Mouse (Mus musculus) heart, postnatal 0 days (tissue): ENCODE measurements around the gene Pla2g15. TPM values are rescaled to one million over a fixed set of nuclear protein-coding genes. Genes with fewer than 3 reads are reported as not detected.

Experiments used
- ATAC-seq: fragments of 200-750 bp; cut with Nextera tagmentation; 2 replicates; pipeline ENCODE4 v1.8.0; 2017; ENCODE audit warnings: low read depth, moderate number of reproducible peaks, moderate library complexity; ENCODE audit not compliant: insufficient read depth
- DNase-seq: peaks from one replicate; pipeline ENCODE4 v3.0.0-alpha.2; 2016; ENCODE audit warnings: low spot score
- H3K27ac ChIP-seq: fragments of 300-500 bp; sonication (generic); 2 replicates; pipeline ENCODE4 v1.5.1; 2014; ENCODE audit warnings: low read depth, mild to moderate bottlenecking
- H3K27me3 ChIP-seq: fragments of 300-500 bp; sonication (generic); 2 replicates; pipeline ENCODE4 v1.6.1; 2014; ENCODE audit warnings: low read length, mixed read lengths; ENCODE audit not compliant: control insufficient read depth, insufficient read depth
- H3K36me3 ChIP-seq: fragments of 300-500 bp; sonication (generic); replicated peaks from 2 replicates; pipeline ENCODE4 v1.6.1; 2014; ENCODE audit warnings: low read length, mixed read lengths; ENCODE audit not compliant: control insufficient read depth, insufficient read depth
- H3K4me1 ChIP-seq: fragments of 300-500 bp; sonication (generic); 2 replicates; pipeline ENCODE4 v1.6.1; 2014; ENCODE audit warnings: antibody characterized with exemption; ENCODE audit not compliant: control insufficient read depth, insufficient read depth
- H3K4me2 ChIP-seq: fragments of 300-500 bp; sonication (generic); 2 replicates; pipeline ENCODE4 v1.6.1; 2014; ENCODE audit warnings: low read depth, mild to moderate bottlenecking, low read length, moderate library complexity
- H3K4me3 ChIP-seq: fragments of 300-500 bp; sonication (generic); 2 replicates; pipeline ENCODE4 v1.5.1; 2014; ENCODE audit warnings: low read depth, low read length
- H3K9ac ChIP-seq: fragments of 300-500 bp; sonication (generic); replicated peaks from 2 replicates; pipeline ENCODE4 v1.6.1; 2014; ENCODE audit warnings: low read depth, low read length, mixed read lengths
- H3K9me3 ChIP-seq: fragments of 300-500 bp; sonication (generic); replicated peaks from 2 replicates; pipeline ENCODE4 v1.6.1; 2016; ENCODE audit warnings: low read length; ENCODE audit not compliant: control insufficient read depth
- CTCF ChIP-seq: IDR thresholded peaks from 2 replicates; pipeline ENCODE4 v1.5.1; 2016; ENCODE audit warnings: antibody characterized with exemption, control low read depth, low read depth
- EP300 ChIP-seq: IDR thresholded peaks from 2 replicates; pipeline ENCODE4 v1.6.1; 2016; ENCODE audit warnings: antibody characterized with exemption, low read depth
- WGBS: fragments of 180-500 bp; shearing (Covaris S2); extraction: QIAGEN DNeasy Blood & Tissue Kit; methylation state at CpG from one replicate; pipeline ENCODE4 v1.1.7; 2014; 5-methylcytosine and 5-hydroxymethylcytosine counted together
- polyA plus RNA-seq: library from polyadenylated mRNA; unstranded; fragments of >200 nt; fragmentation: Nextera tagmentation; extraction: Ambion mirVana; gene quantifications from 2 replicates; pipeline ENCODE4 v1.2.1, GENCODE M21; 2015
- total RNA-seq: library from RNA; depleted of rRNA; stranded (reverse); fragments of >200 nt; gene quantifications from 2 replicates; pipeline ENCODE4 v1.2.3, GENCODE M21; 2014; ENCODE audit warnings: low replicate concordance

Pla2g15 gene
- total and polyA plus RNA-seq, 2 experiments from 2014 or later = 4.7 to 5.0 TPM

DNA sequence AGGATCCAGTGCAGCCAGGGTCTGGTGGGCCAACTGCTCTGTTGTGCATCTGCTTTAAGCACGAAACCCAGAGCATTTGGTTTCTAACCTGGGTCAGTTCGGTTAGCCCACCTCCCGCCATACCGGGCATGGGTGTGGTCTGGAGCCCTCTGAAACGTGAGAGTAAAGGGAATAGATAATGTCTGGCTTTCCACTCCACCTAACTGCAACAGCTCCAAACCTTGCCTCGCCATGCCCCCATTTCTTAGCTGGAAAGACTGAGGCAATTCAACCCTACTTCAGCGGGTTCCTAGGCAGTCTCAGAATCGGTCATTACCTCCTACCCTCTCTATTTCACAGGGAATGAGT lies 428 bp downstream of the Pla2g15 start:
- Histone ChIP-seq H3K4me3 (peak overlapping the region; percentile 84), H3K27me3 (no peaks in the 10 kb centered on the region), H3K9ac (peak overlapping the region; percentile 72), H3K4me2 (peak overlapping the region; percentile 88), H3K36me3 (peaks cover 3% of the 10 kb centered on the region; the same call in 1 of the 2 replicates), H3K4me1 (peaks cover 8% of the 10 kb centered on the region), H3K9me3 (no peaks in the 10 kb centered on the region), H3K27ac (no peak overlapping the region)
- ATAC-seq (no peak), DNase-seq (no peak)
- TF ChIP-seq CTCF = no peak
- no peak for TF ChIP-seq EP300
- 23% methylated on average over 8 of the region's 8 CpGs for WGBS

DNA sequence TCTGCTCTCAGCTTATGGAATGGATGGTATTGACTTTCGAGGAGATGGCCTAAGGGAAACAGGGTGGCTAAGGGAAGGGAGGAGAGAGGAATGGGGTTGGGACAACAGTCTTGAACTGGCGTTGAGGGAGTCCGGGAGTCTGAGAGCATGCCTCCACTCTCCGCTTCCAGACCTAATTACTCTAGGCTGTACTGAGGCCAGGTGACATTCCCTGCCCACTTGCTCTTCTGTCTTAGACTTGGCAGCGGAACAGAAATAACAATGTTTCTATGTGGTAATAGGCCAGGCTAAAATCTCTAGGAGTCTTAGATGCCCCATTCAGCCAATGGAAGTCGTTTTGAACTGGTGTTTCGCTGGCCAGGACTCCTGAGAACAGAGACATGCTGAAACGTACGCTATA lies 842 bp downstream of the Pla2g15 start:
- no peak for TF ChIP-seq CTCF
- no peak for TF ChIP-seq EP300
- H3K4me2 ChIP-seq = peak overlapping the region; percentile 88
- no peaks in the 10 kb centered on the region for H3K27me3 ChIP-seq
- ATAC-seq (no peak), DNase-seq (no peak)
- no peak overlapping the region for H3K27ac ChIP-seq
- peaks cover 8% of the 10 kb centered on the region for H3K4me1 ChIP-seq
- H3K4me3 ChIP-seq = peak overlapping the region; percentile 84
- H3K9ac ChIP-seq = peak overlapping the region; percentile 72
- WGBS = 78% methylated on average over 9 of the region's 9 CpGs
- H3K36me3 ChIP-seq = peaks cover 4% of the 10 kb centered on the region
- H3K9me3 ChIP-seq = no peaks in the 10 kb centered on the region

DNA sequence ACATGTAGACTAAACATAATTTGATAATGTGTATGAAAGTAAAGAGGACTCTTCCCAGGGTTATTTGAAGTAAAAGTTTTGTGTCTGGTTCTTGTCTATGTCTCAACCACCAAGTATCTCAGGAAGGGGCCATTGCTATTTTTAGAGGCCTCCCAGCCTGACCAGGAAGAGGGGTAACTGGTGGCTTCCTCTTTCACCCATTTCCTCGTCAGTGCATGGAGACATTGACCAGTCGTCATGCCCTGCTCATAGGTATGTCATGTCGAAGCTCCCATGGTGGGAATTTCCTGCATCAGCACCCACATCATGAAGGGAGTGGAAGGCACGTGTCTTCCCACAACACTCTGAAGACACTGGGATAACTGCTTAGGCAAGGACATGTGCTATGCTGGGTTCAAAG lies 2.7 kb downstream of the Pla2g15 start:
- no peak for DNase-seq
- peaks cover 4% of the 10 kb centered on the region for H3K36me3 ChIP-seq
- no peak overlapping the region for H3K27ac ChIP-seq
- ATAC-seq = no peak
- peaks cover 8% of the 10 kb centered on the region for H3K4me1 ChIP-seq
- no peak overlapping the region for H3K9ac ChIP-seq
- TF ChIP-seq CTCF = no peak
- TF ChIP-seq EP300 = no peak
- H3K4me2 ChIP-seq = no peak overlapping the region
- 30% methylated on average over 4 of the region's 4 CpGs for WGBS
- H3K4me3 ChIP-seq = no peak overlapping the region
- no peaks in the 10 kb centered on the region for H3K27me3 ChIP-seq
- no peaks in the 10 kb centered on the region for H3K9me3 ChIP-seq

DNA sequence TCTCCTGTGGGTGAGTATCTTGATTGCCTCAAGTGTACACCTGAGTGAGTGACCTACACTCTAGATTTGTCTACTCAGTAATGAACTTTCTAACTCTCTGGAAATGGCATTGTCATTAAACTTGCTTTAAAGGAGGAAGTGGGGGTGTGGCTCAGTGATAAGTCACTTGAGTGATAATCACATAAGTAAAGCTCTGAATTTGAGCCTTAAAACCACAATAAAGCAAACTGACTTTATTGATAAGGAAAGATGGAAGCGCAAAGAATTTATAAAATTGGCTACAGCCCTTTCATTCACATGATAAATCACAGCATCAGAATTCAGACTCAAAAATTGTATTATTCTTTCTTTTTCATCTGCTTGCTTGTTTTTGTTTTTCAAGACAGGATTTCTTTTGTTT lies 7.2 kb downstream of the Pla2g15 start:
- DNase-seq (no peak), ATAC-seq (no peak)
- Histone ChIP-seq H3K9ac (no peak overlapping the region), H3K27ac (no peak overlapping the region), H3K27me3 (no peaks in the 10 kb centered on the region), H3K9me3 (no peaks in the 10 kb centered on the region), H3K36me3 (peaks cover 21% of the 10 kb centered on the region), H3K4me3 (no peak overlapping the region), H3K4me2 (no peak overlapping the region), H3K4me1 (no peaks in the 10 kb centered on the region)
- 88% methylated on average over 1 of the region's 1 CpGs for WGBS
- TF ChIP-seq EP300 (no peak), CTCF (no peak)

DNA sequence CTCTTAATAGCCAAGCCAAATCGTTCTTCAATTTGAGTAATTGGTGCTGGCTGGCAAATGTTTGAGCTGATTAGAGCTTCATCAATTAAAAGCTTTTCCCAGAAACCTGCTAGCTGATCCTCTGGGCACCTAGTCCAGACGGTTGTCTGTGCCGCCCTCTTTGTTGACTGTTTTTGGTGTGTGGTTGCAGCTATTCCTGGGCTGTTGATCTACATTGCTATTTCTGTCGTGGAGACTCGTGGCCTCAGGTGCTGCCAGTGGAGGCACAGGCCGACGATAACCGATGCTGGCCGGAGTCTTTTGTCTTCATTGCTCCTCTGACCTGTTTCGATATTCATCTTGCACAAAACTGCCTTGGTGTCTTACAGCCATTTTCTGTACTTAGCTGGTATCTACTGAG lies 8.2 kb downstream of the Pla2g15 start:
- 60% methylated on average over 10 of the region's 10 CpGs for WGBS
- Histone ChIP-seq H3K4me1 (no peaks in the 10 kb centered on the region), H3K4me3 (no peak overlapping the region), H3K9ac (no peak overlapping the region), H3K27me3 (no peaks in the 10 kb centered on the region), H3K27ac (no peak overlapping the region), H3K4me2 (no peak overlapping the region), H3K9me3 (no peaks in the 10 kb centered on the region), H3K36me3 (peaks cover 31% of the 10 kb centered on the region)
- TF ChIP-seq CTCF (no peak), EP300 (no peak)
- ATAC-seq (peak; percentile 57; the same call in 1 of the 2 replicates), DNase-seq (no peak)

DNA sequence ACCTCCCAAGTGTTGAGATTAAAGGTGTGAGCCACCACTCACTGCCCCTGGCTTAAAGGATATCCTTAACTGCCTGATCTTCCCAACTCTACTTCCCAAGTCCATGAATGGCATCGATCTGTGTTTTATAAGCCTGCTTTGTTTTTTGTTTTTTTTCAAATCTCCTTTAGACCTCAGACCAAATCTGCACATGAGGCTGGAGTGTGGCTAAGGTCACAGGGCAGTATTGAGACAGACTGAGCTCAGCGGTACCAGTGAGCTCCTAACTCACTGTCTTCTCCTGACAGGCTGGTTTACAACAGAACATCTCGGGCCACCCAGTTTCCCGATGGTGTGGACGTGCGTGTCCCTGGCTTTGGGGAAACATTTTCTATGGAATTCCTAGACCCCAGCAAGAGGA lies 9.7 kb downstream of the Pla2g15 start:
- no peak overlapping the region for H3K9ac ChIP-seq
- no peak for DNase-seq

More for the DNA sequence above, 9.7 kb downstream of the Pla2g15 start:
- Histone ChIP-seq H3K36me3 (peaks cover 38% of the 10 kb centered on the region), H3K9me3 (no peaks in the 10 kb centered on the region), H3K27me3 (no peaks in the 10 kb centered on the region), H3K4me1 (no peaks in the 10 kb centered on the region), H3K4me3 (no peak overlapping the region), H3K27ac (no peak overlapping the region), H3K4me2 (no peak overlapping the region)
- 91% methylated on average over 6 of the region's 6 CpGs for WGBS
- no peak for ATAC-seq
- TF ChIP-seq EP300 (no peak), CTCF (no peak)
